ENCODE assay signal across 16 mouse cellular contexts in genomic region chr13:57978931-57979330, GRCm38 (mm10).
DNase-seq lines count a peak whose midpoint lies in the region; ATAC-seq and TF ChIP-seq lines count a peak whose summit lies in the region.
"Had no signal": no experiment of that assay in that cellular context is flagged by ENCODE, and none has a peak within 500 bp of the region (broad histone marks: within the 10 kb centered on the region; RNA-seq: fewer than 3 reads in every experiment).

No protein-coding gene starts in this region.

- H3K4me2 ChIP-seq in myocyte (ENCODE audit: low read depth), result no peak overlapping the region
- no peak overlapping the region for H3K4me2 ChIP-seq in midbrain, embryonic 16.5 days (ENCODE audit: low read length)
- H3K4me2 ChIP-seq: hindbrain, embryonic 15.5 days had no signal

- H3K9me3 ChIP-seq in midbrain, embryonic 16.5 days (replicated peaks; ENCODE audit: control insufficient read depth, low read length, poor library complexity, severe bottlenecking), result no peaks in the 10 kb centered on the region
- H3K9me3 ChIP-seq: hindbrain, embryonic 15.5 days had no signal

- H3K9ac ChIP-seq in midbrain, embryonic 16.5 days (ENCODE audit: low read depth, low read length), result no peak overlapping the region
- H3K9ac ChIP-seq: forebrain, postnatal 0 days; hindbrain, embryonic 15.5 days had no signal

- H3K27me3 ChIP-seq in kidney, adult 2 months (replicated peaks; ENCODE audit: control insufficient read depth, insufficient read depth, low read length), result no peaks in the 10 kb centered on the region
- no peaks in the 10 kb centered on the region for H3K27me3 ChIP-seq in myocyte (ENCODE audit: control insufficient read depth, insufficient read depth, insufficient read length)
- no peaks in the 10 kb centered on the region for H3K27me3 ChIP-seq in midbrain, embryonic 16.5 days (ENCODE audit: control insufficient read depth, insufficient read depth, low read depth, low read length)
- H3K27me3 ChIP-seq: hindbrain, embryonic 15.5 days had no signal

- ATAC-seq in midbrain, embryonic 16.5 days, result no peak
- ATAC-seq: forebrain, postnatal 0 days had no signal

- H3K4me3 ChIP-seq in kidney, adult 2 months (ENCODE audit: insufficient read depth, low read depth, low read length), result no peak overlapping the region
- H3K4me3 ChIP-seq in myocyte, result no peak overlapping the region
- no peak overlapping the region for H3K4me3 ChIP-seq in midbrain, embryonic 16.5 days (ENCODE audit: low read depth, low read length)
- H3K4me3 ChIP-seq: hindbrain, embryonic 15.5 days had no signal

- TF ChIP-seq CTCF in kidney, adult 2 months (conservative IDR thresholded peaks at IDR 0.05; ENCODE audit: insufficient read depth, insufficient read length, low read depth, low read length), result no peak

- WGBS in kidney, adult 2 months, result 24% methylated on average over 9 of the region's 9 CpGs
- WGBS in midbrain, embryonic 16.5 days, result 21% methylated on average over 9 of the region's 9 CpGs

- no peaks in the 10 kb centered on the region for H3K36me3 ChIP-seq in kidney, adult 2 months (ENCODE audit: control insufficient read depth, insufficient read depth, low read length)
- H3K36me3 ChIP-seq in myocyte (ENCODE audit: control insufficient read depth, insufficient read depth), result no peaks in the 10 kb centered on the region
- H3K36me3 ChIP-seq in midbrain, embryonic 16.5 days (ENCODE audit: control insufficient read depth, insufficient read depth, low read length), result no peaks in the 10 kb centered on the region
- H3K36me3 ChIP-seq: G1E; hindbrain, embryonic 15.5 days had no signal

- H3K27ac ChIP-seq in kidney, adult 2 months (ENCODE audit: insufficient read depth, low read depth, low read length), result no peak overlapping the region
- H3K27ac ChIP-seq in midbrain, embryonic 16.5 days (ENCODE audit: low read length), result no peak overlapping the region
- H3K27ac ChIP-seq: hindbrain, embryonic 15.5 days had no signal

- TF ChIP-seq POLR2A in kidney, adult 2 months (IDR thresholded peaks at IDR 0.05; ENCODE audit: low read depth, low read length), result no peak
- no peak for TF ChIP-seq POLR2A in myocyte (IDR thresholded peaks at IDR 0.05; ENCODE audit: insufficient read length, low read depth)

- peak; percentile 42 for DNase-seq in adrenal gland, postnatal 10 days
- DNase-seq in adrenal gland, adult 8-10 months, result no peak
- DNase-seq in kidney, postnatal 14 days, result peak; percentile 25
- DNase-seq in kidney, adult 2 months, result no peak
- peak; percentile 45 for DNase-seq in R1 (ENCODE audit: low read depth, low spot score)
- no peak for DNase-seq in urinary bladder, postnatal 25 days (ENCODE audit: low spot score)
- DNase-seq: adrenal gland, adult 2 months; cerebellum, adult 11-12 months; forebrain, postnatal 0 days; lung, postnatal 36 days; right cerebral cortex, adult 18-20 months; thymus, postnatal 4 days had no signal

- no peaks in the 10 kb centered on the region for H3K4me1 ChIP-seq in kidney, adult 2 months (ENCODE audit: control insufficient read depth, insufficient read depth, low read length)
- H3K4me1 ChIP-seq in midbrain, embryonic 16.5 days (ENCODE audit: control insufficient read depth, insufficient read depth, low read length), result peaks cover 10% of the 10 kb centered on the region

- no peaks in the 10 kb centered on the region for H3K79me2 ChIP-seq in myocyte (ENCODE audit: control insufficient read depth, insufficient read depth)

- no peak overlapping the region for H3ac ChIP-seq in myocyte (ENCODE audit: control insufficient read depth, insufficient read length)

TF ChIP-seq in myocyte, 11 proteins besides CTCF, POLR2A, EP300 and RAD21:
- TF ChIP-seq TCF12 (IDR thresholded peaks at IDR 0.05; ENCODE audit: insufficient read depth, poor library complexity, severe bottlenecking) (no peak), MYOG (IDR thresholded peaks at IDR 0.05; ENCODE audit: control insufficient read depth in 1 of 3, insufficient read depth in 1 of 3, insufficient read length in 2 of 3, low read depth in 2 of 3) (no peak), MYOD1 (IDR thresholded peaks at IDR 0.05; ENCODE audit: control insufficient read depth in 1 of 3, insufficient read length in 2 of 3, low read depth in 2 of 3) (no peak), REST (IDR thresholded peaks at IDR 0.05; ENCODE audit: insufficient read depth, insufficient read length) (peak; percentile 51), MAX (IDR thresholded peaks at IDR 0.05; ENCODE audit: low read depth) (no peak), SRF (IDR thresholded peaks at IDR 0.05; ENCODE audit: control insufficient read depth, insufficient read length, low read depth) (no peak), TCF3 (IDR thresholded peaks at IDR 0.05; ENCODE audit: insufficient read length, low read depth) (no peak), USF1 (IDR thresholded peaks at IDR 0.05; ENCODE audit: low read depth) (no peak)

Comparison
In these comparisons a context has a peak if more than half of its experiments do, and no peak if none do; other contexts are left out.
1. DNase-seq: peak in adrenal gland, postnatal 10 days (single experiment), kidney, postnatal 14 days (single experiment) and R1 (single experiment); none in adrenal gland, adult 8-10 months (single experiment), kidney, adult 2 months (single experiment) and urinary bladder, postnatal 25 days (single experiment).